Mouse (Mus musculus): Measurements from ENCODE around the gene Rbfox1.

DNA sequence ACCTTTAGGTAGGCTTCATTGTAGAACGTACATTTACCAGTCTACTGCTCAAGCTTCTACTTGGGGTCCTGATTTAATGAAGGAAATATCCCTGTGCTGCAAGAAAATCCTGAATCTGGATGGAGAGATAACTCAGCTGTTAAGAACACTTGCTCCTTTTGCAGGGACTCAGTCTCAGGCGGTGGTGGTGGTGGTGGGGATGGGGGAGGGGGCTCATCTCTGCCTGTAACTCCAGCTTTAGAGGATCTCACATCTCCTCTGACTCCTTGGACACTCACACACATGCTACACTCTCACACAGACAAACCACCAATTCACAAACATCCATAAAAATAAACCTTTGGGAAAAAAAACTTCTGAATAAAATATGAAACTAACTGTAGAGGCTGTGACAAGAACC lies 1101.3 kb downstream of the Rbfox1 start:
- no peak for TF ChIP-seq CTCF (IDR thresholded peaks at IDR 0.05; ENCODE audit: low read depth, low read length)
- no peak for TF ChIP-seq POLR2A (IDR thresholded peaks at IDR 0.05; ENCODE audit: extremely low read depth, insufficient read depth, low read length)
